Mouse (Mus musculus): ENCODE data around the gene Pagr1a. TPM values are rescaled to one million over a fixed set of nuclear protein-coding genes. Genes with fewer than 3 reads are reported as not detected.

Gene Pagr1a
- polyA plus RNA-seq (2015; fragmentation: Nextera tagmentation; extraction: Ambion mirVana) = 59.7 and 73.1 TPM in 2 replicates

DNA sequence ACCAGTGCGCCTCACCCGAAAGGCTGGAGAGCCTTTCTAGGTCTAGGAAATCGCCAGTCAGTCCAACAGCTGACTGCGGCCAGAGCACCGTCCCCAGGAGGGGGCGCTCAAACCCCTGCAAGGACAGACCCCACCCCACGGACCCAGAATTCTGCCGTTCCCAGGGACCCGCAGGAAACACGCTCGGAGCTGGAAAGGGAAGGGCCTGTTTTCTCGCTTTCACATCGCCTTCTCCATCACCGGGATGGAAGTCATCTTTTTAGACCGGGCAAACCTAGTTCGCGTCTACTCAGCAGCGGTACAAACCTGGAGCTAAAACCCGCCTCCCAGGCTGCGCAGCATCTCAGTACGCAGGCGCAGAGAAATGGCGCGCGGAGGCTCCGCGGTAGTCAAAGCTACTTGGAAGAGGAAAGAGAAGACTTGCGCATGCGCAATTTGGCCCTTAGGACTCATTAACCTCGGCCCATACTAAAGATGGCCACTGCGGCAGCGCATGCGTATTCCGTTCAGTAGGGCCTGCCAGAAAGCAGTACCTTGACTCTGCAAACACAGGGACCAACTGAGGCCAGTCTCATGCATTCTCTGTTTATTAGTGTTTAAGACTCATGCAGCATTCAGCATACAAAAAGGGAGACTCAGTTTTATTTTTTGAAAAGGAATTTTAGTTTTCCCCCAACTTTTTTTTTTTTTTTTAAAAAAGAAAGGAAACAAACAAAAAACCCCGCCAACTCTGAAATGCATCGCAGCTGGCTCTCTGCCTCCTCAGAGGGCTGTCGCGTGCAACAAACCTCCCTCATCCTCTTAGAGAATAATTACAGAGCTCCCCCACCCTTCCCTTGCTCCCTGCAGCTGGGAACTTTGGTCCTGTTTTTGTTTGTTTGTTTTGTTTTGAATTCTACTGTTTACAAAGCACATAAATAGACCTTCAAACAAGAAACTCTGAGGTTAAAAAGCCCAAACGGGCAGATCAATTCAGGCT lies at the start of gene Pagr1a:
Pagr1a (minus strand) TSS at position 382 of the 979 bp plus-strand sequence.
- H3K27ac ChIP-seq = peak within 1 kb of the TSS; percentile 99
- peak within 1 kb of the TSS; percentile 93 for H3K9ac ChIP-seq
- H3K4me2 ChIP-seq = peak within 1 kb of the TSS; percentile 88
- ATAC-seq (replicated peaks; ENCODE audit: insufficient number of reproducible peaks, insufficient read depth, low FRiP score, low read depth) = peak; percentile 79
- H3K36me3 ChIP-seq = peaks cover 14% of the 10 kb centered on the region; the same call in 1 of the 2 replicates
- no peaks in the 10 kb centered on the region for H3K27me3 ChIP-seq
- H3K4me1 ChIP-seq (replicated peaks) = peaks cover 68% of the 10 kb centered on the region
- H3K4me3 ChIP-seq = peak within 1 kb of the TSS; percentile 77
- WGBS = 4% methylated on average over 39 of the region's 39 CpGs
- H3K9me3 ChIP-seq (replicated peaks) = no peaks in the 10 kb centered on the region

DNA sequence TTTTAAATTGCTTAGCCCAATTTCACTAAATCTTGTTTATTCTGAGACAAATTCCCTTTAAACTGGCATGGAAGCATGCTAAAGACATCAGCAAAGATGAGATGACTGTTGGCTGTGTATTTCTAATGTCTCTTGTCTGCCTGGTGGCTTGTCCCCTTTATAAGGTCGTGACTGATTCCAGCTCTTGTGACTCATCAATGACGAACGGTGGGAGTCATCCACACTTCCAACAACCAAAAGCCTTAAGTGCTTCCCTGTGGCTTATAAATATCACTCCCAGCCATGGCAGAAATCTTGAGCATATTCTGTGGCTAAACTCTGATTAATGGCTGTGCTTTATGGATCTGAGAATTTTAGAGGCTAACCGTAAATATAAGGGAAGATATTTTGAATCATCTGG lies 49.2 kb upstream of the Pagr1a start:
- Histone ChIP-seq H3K9me3 (replicated peaks) (no peaks in the 10 kb centered on the region), H3K36me3 (no peaks in the 10 kb centered on the region), H3K4me2 (no peak overlapping the region), H3K4me1 (replicated peaks) (no peaks in the 10 kb centered on the region), H3K9ac (no peak overlapping the region), H3K4me3 (no peak overlapping the region), H3K27ac (no peak overlapping the region), H3K27me3 (no peaks in the 10 kb centered on the region)
- ATAC-seq (replicated peaks; ENCODE audit: insufficient number of reproducible peaks, insufficient read depth, low FRiP score, low read depth) = no peak
- 45% methylated on average over 4 of the region's 4 CpGs for WGBS

DNA sequence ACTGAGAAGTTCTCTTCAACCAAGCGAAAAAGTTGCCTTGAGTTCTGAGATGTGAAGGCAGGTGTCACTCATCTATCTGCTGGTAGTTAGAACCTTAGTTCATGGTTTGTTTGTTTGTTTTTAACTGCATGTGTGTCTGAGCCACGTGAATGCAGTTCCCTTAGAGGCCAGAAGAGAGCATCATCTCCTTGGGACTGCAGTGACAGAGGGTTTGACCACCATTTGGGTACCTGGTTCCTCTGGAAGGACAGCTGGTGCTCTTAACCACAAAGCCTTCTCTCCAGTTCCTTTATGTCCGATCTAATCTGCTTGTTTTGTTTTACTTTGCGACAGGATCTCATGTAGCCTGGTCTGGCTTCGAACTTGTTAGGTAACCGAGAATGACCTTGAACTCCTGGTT lies 48.4 kb upstream of the Pagr1a start:
- Histone ChIP-seq H3K9ac (no peak overlapping the region), H3K36me3 (no peaks in the 10 kb centered on the region), H3K27me3 (no peaks in the 10 kb centered on the region), H3K4me1 (replicated peaks) (no peaks in the 10 kb centered on the region), H3K4me2 (no peak overlapping the region), H3K27ac (no peak overlapping the region), H3K4me3 (no peak overlapping the region), H3K9me3 (replicated peaks) (no peaks in the 10 kb centered on the region)
- no peak for ATAC-seq (replicated peaks; ENCODE audit: insufficient number of reproducible peaks, insufficient read depth, low FRiP score, low read depth)
- 85% methylated on average over 6 of the region's 6 CpGs for WGBS

DNA sequence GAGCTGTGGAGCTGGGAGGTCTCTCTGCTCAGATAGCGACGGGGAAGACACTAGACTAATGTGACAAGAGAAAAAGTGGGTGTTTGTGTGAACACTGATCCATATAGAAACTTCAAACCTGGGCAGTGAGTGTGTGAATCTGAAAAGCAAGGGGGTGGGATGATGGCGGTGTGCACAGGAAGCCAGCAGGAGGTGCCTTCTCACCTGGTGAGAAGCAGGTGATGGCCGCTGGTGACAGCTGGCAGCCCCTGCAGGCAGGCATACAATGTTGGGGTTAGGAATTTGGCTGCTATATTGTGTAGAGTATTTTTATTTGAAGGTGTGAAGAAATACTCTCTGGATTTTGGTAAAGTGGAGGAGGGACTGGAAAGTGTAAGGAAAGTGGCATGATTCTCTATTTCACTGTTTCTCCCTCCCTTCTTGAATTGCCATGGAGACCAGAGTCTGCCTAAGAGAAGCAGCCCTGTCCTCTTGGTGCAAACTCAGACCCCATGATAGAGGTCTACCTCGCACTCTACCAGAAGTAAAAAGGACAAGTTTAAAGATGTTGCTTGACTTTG lies 38.0 kb upstream of the Pagr1a start:
- Histone ChIP-seq H3K9ac (no peak overlapping the region), H3K9me3 (replicated peaks) (no peaks in the 10 kb centered on the region), H3K27me3 (0 out of 2 replicates have a peak, but pooled peaks cover 8% of the 10 kb centered on the region), H3K36me3 (no peaks in the 10 kb centered on the region), H3K4me2 (no peak overlapping the region), H3K4me3 (no peak overlapping the region), H3K4me1 (replicated peaks) (no peaks in the 10 kb centered on the region), H3K27ac (no peak overlapping the region)
- ATAC-seq (replicated peaks; ENCODE audit: insufficient number of reproducible peaks, insufficient read depth, low FRiP score, low read depth) = no peak
- 71% methylated on average over 5 of the region's 5 CpGs for WGBS

DNA sequence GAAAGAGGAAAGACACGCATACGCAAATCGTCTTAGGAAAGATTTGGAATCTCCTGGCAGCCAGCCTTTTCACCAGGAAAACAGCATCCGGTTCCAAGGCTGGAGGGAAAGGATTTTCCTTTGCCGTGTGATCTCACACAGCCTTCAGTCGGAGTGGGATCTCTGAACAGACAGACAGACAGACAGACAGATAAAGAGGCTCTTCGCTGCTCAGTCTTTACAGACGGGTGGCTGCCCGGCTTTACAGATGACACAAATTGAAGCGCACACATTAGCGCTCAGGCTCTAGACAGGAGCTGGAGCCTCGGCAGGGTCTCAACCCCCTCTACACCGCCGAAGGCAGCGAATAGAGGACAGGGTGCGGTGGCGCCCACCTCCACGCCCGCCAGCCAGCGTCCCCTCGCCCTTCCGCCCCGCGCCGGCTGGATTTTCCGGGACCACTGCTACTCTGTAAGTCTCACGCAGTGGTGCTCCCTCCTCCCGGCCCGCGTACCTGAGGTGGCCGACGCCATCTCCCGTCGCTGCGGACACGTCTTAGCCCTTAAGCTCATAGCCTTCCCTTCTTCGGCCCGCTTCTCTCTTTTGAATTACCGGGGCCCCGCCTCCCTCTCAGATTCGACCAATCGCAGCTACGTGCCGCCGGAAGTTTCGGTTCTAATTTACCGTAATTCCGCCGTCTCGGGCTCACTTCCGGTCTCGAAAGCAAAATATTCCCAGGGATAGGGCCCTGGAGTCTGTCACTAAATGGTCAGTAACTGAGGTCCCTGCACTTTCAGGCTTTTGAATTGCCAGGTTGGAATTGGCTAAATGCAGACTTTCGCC lies 24.9 kb upstream of the Pagr1a start, which contains the start of gene Kif22:
Kif22 (minus strand) TSS at position 621 of the 822 bp plus-strand sequence.
- Histone ChIP-seq H3K4me2 (peak within 1 kb of the TSS; percentile 85), H3K4me3 (peak within 1 kb of the TSS; percentile 91), H3K4me1 (replicated peaks) (peaks cover 21% of the 10 kb centered on the region), H3K9ac (peak within 1 kb of the TSS; percentile 82), H3K9me3 (replicated peaks) (no peaks in the 10 kb centered on the region), H3K27me3 (no peaks in the 10 kb centered on the region), H3K27ac (peak within 1 kb of the TSS; percentile 79), H3K36me3 (peaks cover 11% of the 10 kb centered on the region)
- ATAC-seq (replicated peaks; ENCODE audit: insufficient number of reproducible peaks, insufficient read depth, low FRiP score, low read depth) = peak; percentile 80
- WGBS = under 1% methylated on average over 53 of the region's 53 CpGs

DNA sequence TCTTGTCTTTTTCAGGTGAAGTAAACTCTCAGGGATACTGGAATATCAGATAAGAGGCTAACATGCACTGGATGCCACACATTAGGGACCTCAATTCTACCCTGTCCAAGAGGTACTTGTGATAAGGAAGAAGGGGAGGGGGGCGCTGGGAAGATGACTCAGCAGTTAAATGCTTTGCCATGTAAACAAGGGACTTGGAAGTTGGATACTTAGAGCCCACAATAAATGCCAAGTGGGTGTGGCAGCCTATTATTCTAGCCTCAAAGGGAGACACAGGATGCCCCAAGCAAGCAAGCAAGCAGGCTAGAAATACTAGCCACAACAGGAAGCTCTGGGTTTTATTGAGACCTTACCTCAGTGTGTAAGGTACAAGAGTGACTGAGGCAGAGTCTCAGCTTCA lies 14.1 kb upstream of the Pagr1a start:
- no peak for ATAC-seq (replicated peaks; ENCODE audit: insufficient number of reproducible peaks, insufficient read depth, low FRiP score, low read depth)
- 67% methylated on average over 1 of the region's 1 CpGs for WGBS
- Histone ChIP-seq H3K9me3 (replicated peaks) (no peaks in the 10 kb centered on the region), H3K36me3 (peaks cover 64% of the 10 kb centered on the region), H3K27me3 (no peaks in the 10 kb centered on the region), H3K4me3 (no peak overlapping the region), H3K4me2 (no peak overlapping the region), H3K9ac (no peak overlapping the region), H3K4me1 (replicated peaks) (peaks cover 9% of the 10 kb centered on the region), H3K27ac (no peak overlapping the region)

DNA sequence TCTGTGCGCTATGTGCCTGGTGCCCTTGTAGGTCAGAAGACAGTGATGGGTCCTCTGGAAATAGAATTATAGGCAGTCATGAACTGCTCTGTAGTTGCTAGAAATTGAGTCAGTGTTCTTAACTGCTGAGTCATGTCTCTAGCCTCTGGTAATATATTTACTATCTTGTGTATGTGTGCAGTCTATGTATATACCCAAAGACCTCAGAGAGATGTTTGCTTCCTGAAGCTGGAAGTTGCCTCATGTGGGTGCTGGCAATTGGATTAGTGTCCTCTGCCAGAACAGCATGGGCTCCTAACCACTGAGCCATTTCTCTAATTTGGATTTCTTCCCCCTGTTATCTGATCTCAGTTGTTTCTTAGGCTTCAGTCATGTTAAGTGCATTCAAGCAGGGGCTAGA lies 13.0 kb upstream of the Pagr1a start:
- H3K36me3 ChIP-seq = peaks cover 58% of the 10 kb centered on the region

DNA sequence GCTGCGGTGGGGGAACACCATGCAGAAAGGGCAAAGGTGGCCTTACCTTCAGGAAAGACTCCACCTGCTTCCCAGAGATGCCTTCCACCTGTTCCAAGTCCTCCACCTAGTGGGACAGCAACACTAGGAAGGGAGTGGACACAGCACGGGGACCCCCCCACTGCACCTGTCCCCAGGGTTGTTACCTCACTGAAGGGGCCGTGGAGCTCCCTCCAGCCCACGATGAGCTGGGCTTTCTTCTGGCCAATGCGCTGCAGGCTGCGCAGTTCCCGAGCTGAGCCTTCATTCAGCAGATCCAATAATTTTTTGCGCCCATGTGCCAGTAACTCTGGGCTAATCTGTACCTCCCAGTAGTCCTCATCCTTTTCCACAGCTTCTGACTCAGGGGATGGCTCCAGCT lies 10.7 kb upstream of the Pagr1a start:
- Histone ChIP-seq H3K4me1 (replicated peaks) (peaks cover 31% of the 10 kb centered on the region), H3K4me2 (peak overlapping the region; percentile 94), H3K27me3 (no peaks in the 10 kb centered on the region), H3K4me3 (peak overlapping the region; percentile 93), H3K36me3 (peaks cover 47% of the 10 kb centered on the region), H3K27ac (peak overlapping the region; percentile 99), H3K9me3 (replicated peaks) (no peaks in the 10 kb centered on the region), H3K9ac (peak overlapping the region; percentile 53)
- WGBS = 64% methylated on average over 8 of the region's 8 CpGs
- no peak for ATAC-seq (replicated peaks; ENCODE audit: insufficient number of reproducible peaks, insufficient read depth, low FRiP score, low read depth)

More for the DNA sequence above, 13.0 kb upstream of the Pagr1a start:
- Histone ChIP-seq H3K9me3 (replicated peaks) (no peaks in the 10 kb centered on the region), H3K27me3 (no peaks in the 10 kb centered on the region), H3K4me3 (no peak overlapping the region), H3K27ac (no peak overlapping the region), H3K4me2 (no peak overlapping the region), H3K9ac (no peak overlapping the region), H3K4me1 (replicated peaks) (peaks cover 9% of the 10 kb centered on the region)
- ATAC-seq (replicated peaks; ENCODE audit: insufficient number of reproducible peaks, insufficient read depth, low FRiP score, low read depth) = no peak
- 94% methylated on average over 1 of the region's 1 CpGs for WGBS

DNA sequence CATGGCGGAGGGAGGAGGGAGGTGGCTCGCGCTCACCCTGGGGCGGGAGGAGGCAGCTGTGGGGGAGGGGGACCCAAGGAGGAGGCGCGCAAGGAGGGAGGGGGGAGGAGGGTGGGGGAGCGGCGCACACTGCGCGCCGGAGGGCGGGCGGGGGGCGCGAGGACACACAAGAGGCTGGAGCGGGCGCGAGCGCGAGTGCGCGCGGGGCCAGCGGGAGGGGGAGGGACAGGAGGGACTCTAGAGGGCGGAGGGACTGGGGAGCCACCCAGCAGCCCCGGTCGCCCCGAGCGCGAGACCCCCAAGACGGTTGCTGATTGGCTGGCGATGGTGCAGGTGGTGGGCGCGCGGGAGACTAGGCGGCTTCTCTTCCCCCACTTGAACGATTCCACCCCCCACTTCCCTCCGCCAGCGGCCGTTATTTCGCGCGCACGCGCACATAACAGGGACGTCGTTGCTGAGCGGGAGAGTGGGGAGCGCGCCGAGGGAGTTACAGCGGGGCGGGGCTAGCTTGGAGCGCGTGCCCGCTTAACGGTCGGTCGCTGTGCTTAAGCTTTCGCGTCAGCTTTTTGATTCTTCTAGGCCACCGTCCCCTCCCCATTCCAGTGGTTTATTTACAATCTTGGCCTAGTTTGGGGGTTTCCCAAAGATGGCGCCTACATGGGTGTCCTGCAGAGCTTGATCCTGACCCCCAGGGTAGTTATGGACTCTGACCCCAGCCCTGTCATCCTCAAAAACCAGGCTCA lies 10.0 kb upstream of the Pagr1a start, which contains the start of gene Maz:
Maz (minus strand) TSS at position 54 of the 743 bp plus-strand sequence.
- Histone ChIP-seq H3K4me3 (peak within 1 kb of the TSS; percentile 93), H3K9ac (peak within 1 kb of the TSS; percentile 99), H3K9me3 (replicated peaks) (no peaks in the 10 kb centered on the region), H3K36me3 (peaks cover 47% of the 10 kb centered on the region), H3K4me2 (peak within 1 kb of the TSS; percentile 94), H3K27me3 (no peaks in the 10 kb centered on the region), H3K4me1 (replicated peaks) (peaks cover 38% of the 10 kb centered on the region), H3K27ac (peak within 1 kb of the TSS; percentile 99)
- 1% methylated on average over 31 of the region's 63 CpGs for WGBS
- ATAC-seq (replicated peaks; ENCODE audit: insufficient number of reproducible peaks, insufficient read depth, low FRiP score, low read depth) = peak; percentile 91

DNA sequence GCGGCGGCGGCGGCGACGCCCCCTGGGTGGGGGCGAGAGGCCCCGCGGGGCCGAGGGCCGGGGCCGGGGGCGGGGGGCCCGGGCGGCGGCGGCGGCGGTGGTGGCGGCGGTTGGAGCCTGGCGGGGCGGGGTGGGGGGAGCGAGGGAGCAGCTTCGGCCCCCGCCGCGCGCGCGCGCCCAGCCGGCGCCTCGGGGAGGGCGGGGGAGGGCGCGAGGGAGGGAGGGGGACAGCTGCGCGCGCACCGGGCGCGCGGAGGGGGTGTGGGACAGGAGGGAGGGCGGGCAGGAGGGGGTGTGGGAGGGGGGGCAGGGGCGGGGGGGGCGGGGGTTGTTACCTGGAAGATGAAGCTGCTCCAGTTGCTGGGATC lies 9.4 kb upstream of the Pagr1a start:
- Histone ChIP-seq H3K4me2 (peak overlapping the region; percentile 94), H3K9ac (peak overlapping the region; percentile 99), H3K9me3 (replicated peaks) (no peaks in the 10 kb centered on the region), H3K36me3 (peaks cover 43% of the 10 kb centered on the region), H3K4me3 (peak overlapping the region; percentile 93), H3K4me1 (replicated peaks) (peaks cover 43% of the 10 kb centered on the region), H3K27me3 (no peaks in the 10 kb centered on the region), H3K27ac (peak overlapping the region; percentile 99)
- ATAC-seq (replicated peaks; ENCODE audit: insufficient number of reproducible peaks, insufficient read depth, low FRiP score, low read depth) = peak; percentile 5
- 2% methylated on average over 10 of the region's 48 CpGs for WGBS
